Mouse (Mus musculus) brain, embryonic 14.5 days (tissue): ENCODE results near the gene Dhx33.

Source experiments
- CTCF ChIP-seq: fragments of 200-500 bp; IDR thresholded peaks from 2 replicates; pipeline ENCODE4 v1.5.1; 2012; ENCODE audit warnings: inconsistent platforms, mild to moderate bottlenecking, moderate library complexity, borderline replicate concordance; ENCODE audit not compliant: insufficient read depth, insufficient read length; ENCODE audit errors: extremely low read depth
- POLR2A ChIP-seq: fragments of 200-500 bp; IDR thresholded peaks from 2 replicates; pipeline ENCODE4 v1.6.1; 2012; ENCODE audit warnings: mild to moderate bottlenecking, inconsistent platforms, borderline replicate concordance; ENCODE audit not compliant: poor library complexity, insufficient read depth, insufficient read length, severe bottlenecking; ENCODE audit errors: extremely low read depth

DNA sequence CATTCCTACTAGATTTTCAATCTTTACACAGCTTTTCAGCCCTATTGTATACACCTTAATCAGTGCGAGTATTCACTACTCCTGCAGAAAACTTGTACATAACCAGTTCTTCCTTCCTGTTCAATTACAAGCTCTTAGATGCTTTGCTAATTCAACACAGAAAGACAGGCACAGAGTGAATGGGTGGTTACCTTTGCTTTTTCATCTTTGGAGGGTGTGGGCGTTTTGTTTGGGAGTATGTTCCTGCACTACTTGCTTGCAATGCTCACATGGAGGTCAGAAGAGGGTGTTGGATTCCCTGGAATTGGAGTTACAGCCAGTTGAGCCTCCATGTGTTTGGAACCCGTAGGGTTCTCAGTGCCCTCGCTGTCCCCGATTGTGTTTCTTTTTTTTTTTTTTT lies 809 bp upstream of the Dhx33 start:
- TF ChIP-seq CTCF = no peak
- TF ChIP-seq POLR2A = no peak
